Mouse (Mus musculus): ENCODE data around the gene Dad1. TPM values are rescaled to one million over a fixed set of nuclear protein-coding genes. Genes with fewer than 3 reads are reported as not detected.

Dad1 gene
- polyA plus RNA-seq, 1 experiment from 2014 or later = 259 TPM

DNA sequence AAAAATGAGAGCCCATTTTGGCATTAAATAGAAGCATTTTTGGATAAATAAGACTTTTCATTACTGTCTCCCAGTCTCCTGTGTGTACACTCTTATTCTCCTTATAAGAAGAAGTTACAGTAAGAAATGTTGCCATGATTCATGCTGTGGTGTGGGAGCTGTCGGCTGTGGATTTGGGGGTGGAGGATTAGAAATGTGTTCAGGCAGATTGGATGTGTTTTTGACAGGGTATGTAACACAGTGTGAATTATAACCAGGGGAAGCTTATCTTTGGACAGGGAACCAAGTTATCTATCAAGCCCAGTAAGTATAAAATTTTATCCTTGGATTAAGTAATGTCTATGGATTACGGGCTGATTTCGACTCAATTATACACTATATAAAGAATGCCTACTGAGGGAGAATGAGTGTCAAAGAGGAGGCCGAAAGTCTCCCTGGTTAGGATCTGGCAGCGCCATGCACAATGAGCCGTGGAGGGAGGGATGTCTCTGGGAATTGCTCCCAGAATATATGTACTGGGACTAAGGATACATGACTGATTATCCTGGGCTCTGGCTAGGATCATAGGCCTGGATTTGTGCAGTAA, 58.0 kb downstream of the Dad1 start:
- H3K36me3 ChIP-seq = no peaks in the 10 kb centered on the region
- H3K9ac ChIP-seq = no peak overlapping the region
- WGBS = 85% methylated on average over 6 of the region's 6 CpGs
- no peak overlapping the region for H3K27ac ChIP-seq
- no peak overlapping the region for H3K4me3 ChIP-seq
- ATAC-seq (ENCODE audit: low FRiP score) = no peak; the same call in 1 of the 2 replicates
- no peaks in the 10 kb centered on the region for H3K27me3 ChIP-seq
- no peaks in the 10 kb centered on the region for H3K9me3 ChIP-seq (replicated peaks)
- no peak overlapping the region for H3K4me2 ChIP-seq (replicated peaks)
- peaks cover 16% of the 10 kb centered on the region for H3K4me1 ChIP-seq

DNA sequence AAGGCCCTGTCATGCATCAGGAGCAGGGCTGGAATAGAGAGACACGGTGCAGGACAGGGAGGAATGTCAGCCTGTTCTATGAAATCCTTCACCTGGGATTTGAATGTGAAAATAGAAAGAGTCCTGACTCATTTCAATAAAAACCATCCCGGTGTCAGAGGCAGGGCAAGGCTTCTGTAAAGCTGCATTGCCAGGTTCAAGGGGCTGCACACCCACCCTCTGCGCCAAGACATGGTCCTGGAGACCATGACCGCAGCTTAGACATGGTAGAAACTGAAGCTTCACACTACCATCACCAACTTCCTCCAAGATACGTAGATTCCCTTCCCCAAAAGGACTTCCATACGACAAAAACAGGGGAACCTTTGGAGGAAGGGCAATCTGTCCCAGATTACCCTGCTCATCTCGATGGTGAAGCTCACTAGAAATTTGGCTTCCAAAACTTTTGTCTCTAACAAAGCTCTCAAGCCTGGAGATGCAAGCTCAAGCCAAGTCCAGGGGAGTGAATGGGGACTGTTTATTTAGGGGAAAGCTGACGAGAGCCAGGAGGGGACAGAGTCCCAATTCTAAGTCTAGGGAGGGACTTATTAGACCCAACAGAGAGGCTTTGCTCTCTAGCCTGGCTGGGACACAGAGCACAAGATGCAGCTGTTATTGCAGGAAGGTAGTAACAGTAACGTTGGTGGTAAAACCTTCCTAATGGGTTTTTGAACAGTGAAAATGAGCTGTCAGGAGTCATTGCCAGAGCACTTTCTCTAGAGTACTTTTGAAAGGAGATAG, 60.4 kb downstream of the Dad1 start:
- 79% methylated on average over 9 of the region's 9 CpGs for WGBS
- Histone ChIP-seq H3K36me3 (no peaks in the 10 kb centered on the region), H3K9me3 (replicated peaks) (no peaks in the 10 kb centered on the region), H3K4me2 (replicated peaks) (no peak overlapping the region), H3K27ac (0 out of 2 replicates have a peak overlapping the region, but pooled peaks have one; percentile 23), H3K9ac (no peak overlapping the region), H3K27me3 (no peaks in the 10 kb centered on the region), H3K4me3 (no peak overlapping the region), H3K4me1 (peaks cover 25% of the 10 kb centered on the region)
- no peak for ATAC-seq (ENCODE audit: low FRiP score)

DNA sequence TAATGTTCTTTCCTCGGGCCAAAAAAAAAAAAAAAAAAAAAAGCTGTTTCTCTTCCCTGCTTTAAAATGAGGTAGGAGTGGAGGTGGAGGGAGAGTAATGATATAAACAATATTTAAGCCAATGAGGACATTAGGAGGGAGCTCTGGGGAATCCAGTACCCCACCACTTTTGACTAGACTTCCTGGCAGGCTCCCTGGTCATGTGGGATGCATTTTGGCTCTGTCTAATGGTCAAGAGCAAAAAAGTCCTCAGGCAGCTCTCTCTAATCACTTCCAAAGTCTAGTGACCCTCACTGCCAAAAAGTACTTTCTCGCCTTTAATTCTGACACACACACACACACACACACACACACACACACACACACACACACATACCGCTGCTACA, 61.4 kb downstream of the Dad1 start:
- no peaks in the 10 kb centered on the region for H3K27me3 ChIP-seq
- no peak for ATAC-seq (ENCODE audit: low FRiP score)
- H3K36me3 ChIP-seq = no peaks in the 10 kb centered on the region
- WGBS = 66% methylated on average over 3 of the region's 3 CpGs
- H3K9me3 ChIP-seq (replicated peaks) = no peaks in the 10 kb centered on the region
- no peak overlapping the region for H3K4me2 ChIP-seq (replicated peaks)
- no peak overlapping the region for H3K27ac ChIP-seq
- H3K4me3 ChIP-seq = no peak overlapping the region
- H3K4me1 ChIP-seq = peaks cover 25% of the 10 kb centered on the region
- H3K9ac ChIP-seq = no peak overlapping the region

DNA sequence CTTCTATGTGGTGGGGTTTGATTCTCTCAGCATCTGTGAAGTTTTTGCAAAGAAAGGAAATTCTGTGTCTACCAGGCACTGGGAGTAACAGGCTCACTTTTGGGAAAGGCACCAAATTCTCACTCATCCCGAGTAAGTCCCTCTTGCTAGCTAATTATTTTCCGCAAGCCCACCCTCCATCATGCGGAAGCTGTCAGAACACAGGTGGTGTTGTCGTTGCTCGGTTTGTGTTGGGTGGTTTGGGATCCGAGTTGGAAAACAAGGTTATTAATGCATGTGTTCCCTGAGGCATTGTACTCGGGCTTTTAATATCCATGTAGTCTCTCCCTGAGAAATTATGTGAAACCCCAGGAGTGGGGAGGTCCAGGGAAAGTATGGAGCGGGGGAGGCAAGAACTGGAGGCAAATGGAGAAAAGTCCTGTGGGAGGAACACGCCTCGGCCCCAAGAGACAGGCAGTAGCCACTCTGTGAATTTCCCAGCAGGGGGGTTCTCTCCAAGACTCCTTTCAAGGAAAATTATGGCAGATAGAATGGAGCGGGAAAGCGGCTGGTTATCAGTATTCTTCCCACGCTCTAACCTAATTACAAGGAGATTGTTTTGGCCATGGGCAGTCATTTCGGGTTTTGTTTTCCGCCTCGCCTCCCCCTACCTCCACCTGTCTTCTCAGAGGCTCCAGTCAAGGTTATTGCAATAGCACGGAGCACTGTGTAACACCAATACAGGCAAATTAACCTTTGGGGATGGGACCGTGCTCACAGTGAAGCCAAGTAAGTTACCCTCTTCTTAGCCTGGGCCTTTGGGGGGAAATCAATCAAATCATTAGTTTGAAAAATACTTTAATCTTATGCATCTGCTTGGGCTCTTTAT, 62.1 kb downstream of the Dad1 start:
- H3K4me2 ChIP-seq (replicated peaks) = 0 out of 2 replicates have a peak overlapping the region, but pooled peaks have one; percentile 15
- H3K36me3 ChIP-seq = no peaks in the 10 kb centered on the region
- ATAC-seq (ENCODE audit: low FRiP score) = peak; percentile 51; the same call in 1 of the 2 replicates
- 54% methylated on average over 18 of the region's 18 CpGs for WGBS
- H3K9me3 ChIP-seq (replicated peaks) = no peaks in the 10 kb centered on the region
- H3K27me3 ChIP-seq = no peaks in the 10 kb centered on the region
- no peak overlapping the region for H3K27ac ChIP-seq
- no peak overlapping the region for H3K4me3 ChIP-seq
- peaks cover 29% of the 10 kb centered on the region for H3K4me1 ChIP-seq
- no peak overlapping the region for H3K9ac ChIP-seq

DNA sequence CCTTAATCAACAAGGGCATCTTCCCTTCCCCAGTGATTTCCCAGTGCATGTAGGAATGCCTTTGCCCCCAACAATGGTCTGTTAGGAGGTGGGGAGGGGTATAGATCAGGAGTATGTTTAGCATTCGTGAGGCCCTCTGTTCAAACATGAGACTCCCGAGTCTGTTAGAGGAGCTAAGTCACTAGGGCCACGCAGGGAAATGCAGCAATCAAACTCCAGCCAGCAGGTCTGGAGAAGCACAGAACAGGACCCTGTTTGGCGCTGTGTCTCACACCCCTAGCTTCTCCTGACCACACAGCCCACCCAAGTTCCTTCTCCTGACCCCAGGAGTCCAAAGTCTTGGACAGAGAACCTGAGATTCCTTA, 62.9 kb downstream of the Dad1 start:
- H3K27ac ChIP-seq = no peak overlapping the region
- H3K9ac ChIP-seq = no peak overlapping the region
- 51% methylated on average over 4 of the region's 4 CpGs for WGBS

DNA sequence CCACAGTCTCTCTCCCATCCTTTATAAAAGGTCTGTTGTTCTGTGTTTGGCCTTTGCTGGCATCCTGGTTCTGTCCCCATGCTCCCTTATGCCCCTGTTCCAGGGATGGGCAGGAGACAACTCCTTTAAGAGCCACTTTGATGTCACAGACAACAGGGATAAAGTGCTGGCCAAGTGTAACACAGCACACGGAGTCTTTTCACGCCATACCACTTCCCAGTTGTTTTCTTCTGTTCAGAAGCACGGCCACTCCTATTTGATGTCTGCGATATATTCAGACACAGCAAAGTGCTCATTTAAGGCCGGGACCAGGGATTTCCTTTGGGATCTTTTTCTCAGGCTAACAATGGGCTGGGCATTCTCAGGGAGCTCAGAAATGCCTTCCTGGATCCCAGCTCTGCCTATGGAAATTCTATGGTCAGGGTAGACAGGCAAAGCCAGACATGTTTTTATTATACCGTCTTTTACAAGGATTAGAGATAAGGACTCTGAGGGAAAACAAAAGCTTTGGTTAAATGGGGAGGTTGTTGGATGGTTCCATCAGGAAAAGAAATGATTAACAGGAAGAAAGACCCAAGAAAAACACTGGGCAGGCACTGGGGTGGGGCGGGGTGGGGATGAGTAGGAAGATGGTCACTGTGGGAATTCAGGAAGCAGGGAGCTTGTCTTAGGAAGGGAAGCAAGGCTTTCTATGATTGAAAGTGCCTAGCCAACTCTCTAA, 63.4 kb downstream of the Dad1 start:
- Histone ChIP-seq H3K4me2 (replicated peaks) (no peak overlapping the region), H3K36me3 (no peaks in the 10 kb centered on the region), H3K4me1 (peaks cover 36% of the 10 kb centered on the region), H3K9ac (no peak overlapping the region), H3K4me3 (no peak overlapping the region), H3K9me3 (replicated peaks) (no peaks in the 10 kb centered on the region), H3K27ac (peak overlapping the region; percentile 60), H3K27me3 (no peaks in the 10 kb centered on the region)
- no peak for ATAC-seq (ENCODE audit: low FRiP score)
- 58% methylated on average over 7 of the region's 7 CpGs for WGBS

More for the DNA sequence above, 62.9 kb downstream of the Dad1 start:
- Histone ChIP-seq H3K4me1 (peaks cover 32% of the 10 kb centered on the region), H3K36me3 (no peaks in the 10 kb centered on the region), H3K27me3 (no peaks in the 10 kb centered on the region), H3K4me2 (replicated peaks) (no peak overlapping the region), H3K9me3 (replicated peaks) (no peaks in the 10 kb centered on the region), H3K4me3 (no peak overlapping the region)
- ATAC-seq (ENCODE audit: low FRiP score) = no peak

DNA sequence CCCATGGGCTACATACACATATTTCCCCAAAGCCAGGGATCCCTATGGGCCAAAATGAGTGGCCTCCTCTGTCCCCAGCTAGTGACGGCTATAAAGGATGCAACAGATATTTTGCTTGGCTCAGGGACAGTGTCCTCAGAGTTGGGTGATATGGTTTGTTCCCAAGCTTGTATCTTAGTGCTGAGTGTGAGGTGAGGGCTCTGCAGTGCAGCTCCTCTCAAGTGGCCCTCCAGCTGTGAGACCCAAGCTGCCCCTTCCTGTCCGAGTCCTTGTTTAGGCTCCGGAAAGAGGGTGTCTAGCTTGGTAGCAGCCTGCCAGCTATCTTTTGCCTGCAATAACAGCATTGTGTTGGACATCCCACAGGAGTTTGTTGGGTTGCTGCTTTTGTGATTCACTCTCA, 64.6 kb downstream of the Dad1 start:
- Histone ChIP-seq H3K36me3 (no peaks in the 10 kb centered on the region), H3K4me2 (replicated peaks) (no peak overlapping the region), H3K27ac (no peak overlapping the region), H3K9ac (no peak overlapping the region), H3K4me3 (no peak overlapping the region), H3K9me3 (replicated peaks) (no peaks in the 10 kb centered on the region), H3K4me1 (peaks cover 47% of the 10 kb centered on the region), H3K27me3 (no peaks in the 10 kb centered on the region)
- WGBS = 73% methylated on average over 3 of the region's 3 CpGs
- no peak for ATAC-seq (ENCODE audit: low FRiP score)

DNA sequence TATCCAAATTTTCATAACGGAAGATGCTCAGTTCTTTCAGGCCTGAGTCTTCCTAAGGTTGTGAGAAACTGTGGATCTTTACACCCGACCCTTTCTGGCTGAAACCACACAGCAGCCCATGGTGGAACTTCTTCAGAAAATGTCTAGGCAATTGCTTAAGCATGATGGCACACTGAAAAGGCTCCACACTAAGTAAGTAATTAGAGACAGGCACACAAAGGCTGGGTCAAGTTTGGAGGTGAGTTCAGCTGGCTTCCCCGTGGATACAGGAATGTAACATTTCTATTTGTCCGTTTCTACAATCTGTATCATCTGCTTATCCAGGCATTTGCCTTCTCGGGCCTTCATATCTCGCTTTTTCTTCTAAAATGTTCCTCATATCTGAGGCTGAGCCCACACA, 66.7 kb downstream of the Dad1 start:
- Histone ChIP-seq H3K4me3 (no peak overlapping the region), H3K27me3 (no peaks in the 10 kb centered on the region), H3K9ac (no peak overlapping the region), H3K4me2 (replicated peaks) (no peak overlapping the region), H3K9me3 (replicated peaks) (no peaks in the 10 kb centered on the region), H3K36me3 (no peaks in the 10 kb centered on the region), H3K4me1 (peaks cover 46% of the 10 kb centered on the region), H3K27ac (no peak overlapping the region)
- ATAC-seq (ENCODE audit: low FRiP score) = no peak
- 53% methylated on average over 6 of the region's 6 CpGs for WGBS

Other genes starting within 250 kb of the Dad1 start
- 44.0 and 47.7 TPM in 2 replicates for gene Abhd4, start 84 bp upstream of the Dad1 start, polyA plus RNA-seq (2016; fragmentation: Nextera tagmentation; extraction: Ambion mirVana)
- gene Olfr49, start 30.8 kb upstream of the Dad1 start, polyA plus RNA-seq (2016; fragmentation: Nextera tagmentation; extraction: Ambion mirVana) = not detected in 2 replicates
- 39.2 and 42.2 TPM in 2 replicates for gene Oxa1l, start 106.7 kb upstream of the Dad1 start, polyA plus RNA-seq (2016; fragmentation: Nextera tagmentation; extraction: Ambion mirVana)
- 5.1 and 5.2 TPM in 2 replicates for gene Slc7a7, start 163.7 kb upstream of the Dad1 start, polyA plus RNA-seq (2016; fragmentation: Nextera tagmentation; extraction: Ambion mirVana)
- gene Mrpl52, start 172.8 kb upstream of the Dad1 start, polyA plus RNA-seq (2016; fragmentation: Nextera tagmentation; extraction: Ambion mirVana) = 239 and 255 TPM in 2 replicates
- gene Mmp14, start 177.5 kb upstream of the Dad1 start, polyA plus RNA-seq (2016; fragmentation: Nextera tagmentation; extraction: Ambion mirVana) = 113 and 117 TPM in 2 replicates
- gene Lrp10, start 210.0 kb upstream of the Dad1 start, polyA plus RNA-seq (2016; fragmentation: Nextera tagmentation; extraction: Ambion mirVana) = 34.7 and 36.0 TPM in 2 replicates
- gene Rem2, start 222.0 kb upstream of the Dad1 start, polyA plus RNA-seq (2016; fragmentation: Nextera tagmentation; extraction: Ambion mirVana) = 39.3 and 46.1 TPM in 2 replicates